Mouse (Mus musculus): Measurements from ENCODE around the gene Zfyve28.
A peak's percentile ranks its signal among the peaks of the same experiment; 100 is the strongest.

Gene Zfyve28

GRCm38 (mm10) chr5:34288154-34288716 is at the start of gene Zfyve28, which contains the start of gene Cfap99:
Zfyve28 (minus strand) TSS chr5:34288449.
Cfap99 (plus strand) TSS chr5:34288600.
- DNase-seq (ENCODE audit: low spot score in 2 of 2) = peak; percentile 92 to 95

- DNase-seq (ENCODE audit: low spot score in 2 of 2) = peak; percentile 7 to 17
Measured at GRCm38 (mm10) chr5:34336775-34337450, 48.7 kb upstream of the Zfyve28 start.

- DNase-seq (ENCODE audit: low spot score in 2 of 2) = peak; percentile 96 to 98
Measured at GRCm38 (mm10) chr5:34336097-34336774, 48.0 kb upstream of the Zfyve28 start, which contains the start of gene Rnf4. Rnf4 (plus strand) TSS chr5:34336289.

- no peak for DNase-seq (ENCODE audit: low spot score in 2 of 2)
Measured at GRCm38 (mm10) chr5:34335539-34336096, 47.4 kb upstream of the Zfyve28 start.

- DNase-seq (ENCODE audit: low spot score in 2 of 2) = no peak
Measured at GRCm38 (mm10) chr5:34334081-34334480, 45.8 kb upstream of the Zfyve28 start.

- DNase-seq (ENCODE audit: low spot score in 2 of 2) = no peak
Measured at GRCm38 (mm10) chr5:34330136-34330535, 41.9 kb upstream of the Zfyve28 start.

- DNase-seq (ENCODE audit: low spot score in 2 of 2) = peak in 1 of 2 experiments; percentile 8
Measured at GRCm38 (mm10) chr5:34326875-34327576, 38.8 kb upstream of the Zfyve28 start.

GRCm38 (mm10) chr5:34326249-34326691 is 38.0 kb upstream of the Zfyve28 start:
- DNase-seq (ENCODE audit: low spot score in 2 of 2) = no peak

GRCm38 (mm10) chr5:34325286-34325685 is 37.0 kb upstream of the Zfyve28 start:
- DNase-seq (ENCODE audit: low spot score in 2 of 2) = no peak

- DNase-seq (ENCODE audit: low spot score in 2 of 2) = no peak
Measured at GRCm38 (mm10) chr5:34321236-34321635, 33.0 kb upstream of the Zfyve28 start.

GRCm38 (mm10) chr5:34319491-34320034 is 31.3 kb upstream of the Zfyve28 start:
- no peak for DNase-seq (ENCODE audit: low spot score in 2 of 2)

- DNase-seq (ENCODE audit: low spot score in 2 of 2) = no peak
Measured at GRCm38 (mm10) chr5:34309016-34309415, 20.8 kb upstream of the Zfyve28 start.

GRCm38 (mm10) chr5:34302377-34302776 is 14.1 kb upstream of the Zfyve28 start:
- no peak for DNase-seq (ENCODE audit: low spot score in 2 of 2)

- no peak for DNase-seq (ENCODE audit: low spot score in 2 of 2)
Measured at GRCm38 (mm10) chr5:34298937-34299535, 10.8 kb upstream of the Zfyve28 start.

- DNase-seq (ENCODE audit: low spot score in 2 of 2) = no peak
Measured at GRCm38 (mm10) chr5:34298061-34298460, 9.8 kb upstream of the Zfyve28 start.

- no peak for DNase-seq (ENCODE audit: low spot score in 2 of 2)
Measured at GRCm38 (mm10) chr5:34295141-34295540, 6.9 kb upstream of the Zfyve28 start.

- no peak for DNase-seq (ENCODE audit: low spot score in 2 of 2)
Measured at GRCm38 (mm10) chr5:34294696-34295095, 6.4 kb upstream of the Zfyve28 start.

- no peak for DNase-seq (ENCODE audit: low spot score in 2 of 2)
Measured at GRCm38 (mm10) chr5:34293363-34293762, 5.1 kb upstream of the Zfyve28 start.

GRCm38 (mm10) chr5:34289286-34289685 is 1.0 kb upstream of the Zfyve28 start:
- DNase-seq (ENCODE audit: low spot score in 2 of 2) = no peak

- DNase-seq (ENCODE audit: low spot score in 2 of 2) = no peak
Measured at GRCm38 (mm10) chr5:34287838-34288145, 457 bp downstream of the Zfyve28 start.

All from left cerebral cortex, adult 9 months (tissue).